Mouse (Mus musculus): ENCODE measurements at regions not wholly inside any gene's neighbourhood (a gene's known extent, or its start where the extent isn't known, plus 50 kb on each side); places are given as distances from the start of the nearest gene placed in this dataset.

DNA sequence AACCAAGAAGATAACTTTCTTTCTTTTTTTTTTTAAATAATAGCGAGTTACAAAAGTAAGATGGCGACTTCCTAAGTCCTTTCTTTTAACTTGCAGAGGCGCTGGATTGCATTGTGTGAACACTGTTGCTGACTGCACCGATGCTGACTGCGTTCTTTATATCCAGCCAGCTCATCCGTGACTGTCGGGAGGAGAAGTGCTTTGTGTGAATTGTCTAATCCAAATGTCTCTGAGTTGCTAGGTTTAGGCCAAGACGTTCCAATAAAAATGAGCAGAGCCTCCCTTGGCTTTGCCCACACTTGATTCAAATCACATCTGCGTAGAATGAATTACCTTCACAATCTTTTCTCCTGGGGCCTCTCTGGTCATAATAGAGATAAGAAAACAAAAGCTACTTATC lies 156.0 kb upstream of the Slc24a2 start:
- no peak for TF ChIP-seq POLR2A (IDR thresholded peaks at IDR 0.05; ENCODE audit: extremely low read depth, insufficient read depth, low read length)
- TF ChIP-seq CTCF (IDR thresholded peaks at IDR 0.05; ENCODE audit: low read depth, low read length), result no peak

All from liver, adult 2 months (tissue).